Mouse (Mus musculus): Measurements from ENCODE around the gene Pex11b. TPM values are rescaled to one million over a fixed set of nuclear protein-coding genes. Genes with fewer than 3 reads are reported as not detected.
"Not testable (repeated sequence)": the region's sequence is repeated elsewhere in the genome, so short reads cannot be mapped to it uniquely, and the experiment has no call there.

Gene Pex11b
- polyA plus RNA-seq, 1 experiment from 2014 or later: 61.5 TPM

GRCm38 (mm10) chr3:96675690-96676089, 40.5 kb downstream of the Pex11b start:
- peaks cover 5% of the 10 kb centered on the region for H3K27me3 ChIP-seq (ENCODE audit: control insufficient read depth, insufficient read depth, low read length)
- no peak overlapping the region for H3K4me3 ChIP-seq (replicated peaks; ENCODE audit: low read depth, low read length)
- H3K9me3 ChIP-seq (ENCODE audit: control insufficient read depth, low read length): no peaks in the 10 kb centered on the region
- H3K36me3 ChIP-seq (ENCODE audit: control insufficient read depth, insufficient read depth, low read length): no peaks in the 10 kb centered on the region
- no peak overlapping the region for H3K27ac ChIP-seq (replicated peaks; ENCODE audit: low read depth, low read length)
- no peaks in the 10 kb centered on the region for H3K4me1 ChIP-seq (ENCODE audit: control insufficient read depth, insufficient read depth, low read length)
- H3K9ac ChIP-seq (replicated peaks; ENCODE audit: low read length): no peak overlapping the region
- 26% methylated on average over 3 of the region's 3 CpGs for WGBS
- ATAC-seq (ENCODE audit: low FRiP score, low TSS enrichment) (no peak), DNase-seq (no peak)
- no peak overlapping the region for H3K4me2 ChIP-seq (ENCODE audit: low read length)

DNA sequence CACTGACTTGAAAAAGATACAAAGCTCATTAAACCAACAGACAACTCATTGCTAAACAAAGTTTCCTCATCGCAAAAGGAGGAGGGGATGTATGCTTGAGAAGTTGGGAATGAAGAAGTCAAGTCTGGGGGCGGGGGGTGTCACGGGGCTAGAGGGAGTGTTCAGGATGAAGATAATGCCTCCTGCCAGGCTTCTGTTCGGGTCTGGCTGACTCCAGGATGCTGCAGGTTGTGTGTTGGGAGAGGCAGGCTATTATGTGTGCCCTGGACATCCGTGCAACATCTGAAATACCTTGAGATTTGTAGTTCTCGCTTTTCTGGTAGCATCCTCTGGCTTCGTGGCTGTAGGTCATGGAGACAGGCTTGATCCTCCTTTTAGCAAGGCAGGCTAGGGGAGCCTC, 43.3 kb downstream of the Pex11b start:
- Histone ChIP-seq H3K36me3 (ENCODE audit: control insufficient read depth, insufficient read depth, low read length) (no peaks in the 10 kb centered on the region), H3K27me3 (ENCODE audit: control insufficient read depth, insufficient read depth, low read length) (no peaks in the 10 kb centered on the region; the same call in 1 of the 2 replicates), H3K9me3 (ENCODE audit: control insufficient read depth, low read length) (no peaks in the 10 kb centered on the region), H3K27ac (replicated peaks; ENCODE audit: low read depth, low read length) (no peak overlapping the region), H3K4me3 (replicated peaks; ENCODE audit: low read depth, low read length) (no peak overlapping the region), H3K4me2 (ENCODE audit: low read length) (no peak overlapping the region), H3K9ac (replicated peaks; ENCODE audit: low read length) (no peak overlapping the region), H3K4me1 (ENCODE audit: control insufficient read depth, insufficient read depth, low read length) (no peaks in the 10 kb centered on the region)
- DNase-seq (no peak), ATAC-seq (ENCODE audit: low FRiP score, low TSS enrichment) (no peak)
- 56% methylated on average over 7 of the region's 7 CpGs for WGBS

DNA sequence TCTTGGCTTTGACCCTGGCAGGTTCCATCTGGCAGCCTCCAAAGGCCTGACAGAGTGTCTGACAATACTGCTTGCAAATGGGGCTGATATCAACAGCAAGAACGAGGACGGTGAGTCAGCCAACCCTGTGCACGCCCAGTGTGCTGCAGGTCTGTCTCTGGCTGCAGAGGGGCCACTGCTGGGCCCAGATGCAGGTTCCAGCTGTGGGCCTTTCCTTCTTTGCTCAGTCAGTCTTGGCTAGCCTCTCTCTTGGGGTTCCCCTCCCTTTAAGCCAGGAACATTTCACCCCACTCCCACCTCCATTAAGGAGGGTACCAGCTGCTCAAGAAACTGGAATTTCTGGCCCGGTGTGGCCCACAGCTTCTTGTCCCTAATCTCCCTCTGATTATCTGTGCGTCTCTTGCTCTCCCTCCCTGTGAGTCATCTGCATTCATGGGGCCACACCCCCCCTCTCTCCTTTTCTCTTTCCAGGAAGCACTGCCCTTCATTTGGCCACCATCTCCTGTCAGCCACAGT, 44.0 kb downstream of the Pex11b start:
- H3K36me3 ChIP-seq (ENCODE audit: control insufficient read depth, insufficient read depth, low read length): no peaks in the 10 kb centered on the region
- H3K4me1 ChIP-seq (ENCODE audit: control insufficient read depth, insufficient read depth, low read length): no peaks in the 10 kb centered on the region
- no peak overlapping the region for H3K4me2 ChIP-seq (ENCODE audit: low read length)
- no peaks in the 10 kb centered on the region; the same call in 1 of the 2 replicates for H3K27me3 ChIP-seq (ENCODE audit: control insufficient read depth, insufficient read depth, low read length)
- no peak overlapping the region for H3K4me3 ChIP-seq (replicated peaks; ENCODE audit: low read depth, low read length)
- 19% methylated on average over 5 of the region's 5 CpGs for WGBS
- ATAC-seq (ENCODE audit: low FRiP score, low TSS enrichment): no peak
- no peak overlapping the region for H3K27ac ChIP-seq (replicated peaks; ENCODE audit: low read depth, low read length)
- no peak for DNase-seq
- H3K9ac ChIP-seq (replicated peaks; ENCODE audit: low read length): no peak overlapping the region
- H3K9me3 ChIP-seq (ENCODE audit: control insufficient read depth, low read length): no peaks in the 10 kb centered on the region

- H3K9me3 ChIP-seq (ENCODE audit: control insufficient read depth, low read length): no peaks in the 10 kb centered on the region
- no peak overlapping the region for H3K4me3 ChIP-seq (replicated peaks; ENCODE audit: low read depth, low read length)
- H3K9ac ChIP-seq (replicated peaks; ENCODE audit: low read length): no peak overlapping the region
- H3K4me1 ChIP-seq (ENCODE audit: control insufficient read depth, insufficient read depth, low read length): no peaks in the 10 kb centered on the region
- H3K27me3 ChIP-seq (ENCODE audit: control insufficient read depth, insufficient read depth, low read length): no peaks in the 10 kb centered on the region; the same call in 1 of the 2 replicates
- DNase-seq (peak; percentile 40), ATAC-seq (ENCODE audit: low FRiP score, low TSS enrichment) (no peak)
- H3K27ac ChIP-seq (replicated peaks; ENCODE audit: low read depth, low read length): no peak overlapping the region
- no peaks in the 10 kb centered on the region for H3K36me3 ChIP-seq (ENCODE audit: control insufficient read depth, insufficient read depth, low read length)
- 19% methylated on average over 12 of the region's 12 CpGs for WGBS
- H3K4me2 ChIP-seq (ENCODE audit: low read length): no peak overlapping the region
Observed at GRCm38 (mm10) chr3:96680269-96680956, 45.2 kb downstream of the Pex11b start.

DNA sequence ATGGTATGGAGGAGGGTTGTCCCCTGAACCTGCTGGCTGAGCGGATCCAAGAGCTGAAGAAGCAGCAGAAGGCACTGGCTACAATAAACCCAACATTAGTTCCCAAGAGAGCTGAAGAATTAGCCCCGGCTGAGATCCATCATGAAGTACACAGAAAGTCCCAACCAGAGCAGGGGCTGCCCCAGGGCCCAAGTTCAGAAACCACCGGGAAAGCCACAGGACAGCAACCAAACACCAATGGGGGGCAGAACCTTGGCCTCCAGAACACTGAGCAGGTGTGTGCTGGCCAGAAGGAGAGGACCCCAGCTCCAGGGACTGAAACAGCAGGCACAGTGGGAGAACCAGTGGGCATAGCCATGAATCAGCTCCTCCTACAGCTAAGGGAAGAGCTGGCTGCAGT, 48.3 kb downstream of the Pex11b start:
- H3K9me3 ChIP-seq (ENCODE audit: control insufficient read depth, low read length): no peaks in the 10 kb centered on the region
- DNase-seq (no peak), ATAC-seq (ENCODE audit: low FRiP score, low TSS enrichment) (no peak)
- H3K4me1 ChIP-seq (ENCODE audit: control insufficient read depth, insufficient read depth, low read length): no peaks in the 10 kb centered on the region
- H3K36me3 ChIP-seq (ENCODE audit: control insufficient read depth, insufficient read depth, low read length): no peaks in the 10 kb centered on the region
- no peak overlapping the region for H3K4me3 ChIP-seq (replicated peaks; ENCODE audit: low read depth, low read length)
- no peaks in the 10 kb centered on the region; the same call in 1 of the 2 replicates for H3K27me3 ChIP-seq (ENCODE audit: control insufficient read depth, insufficient read depth, low read length)
- no peak overlapping the region for H3K4me2 ChIP-seq (ENCODE audit: low read length)
- H3K9ac ChIP-seq (replicated peaks; ENCODE audit: low read length): no peak overlapping the region
- H3K27ac ChIP-seq (replicated peaks; ENCODE audit: low read depth, low read length): no peak overlapping the region
- 86% methylated on average over 3 of the region's 3 CpGs for WGBS

- peak overlapping the region; percentile 35 for H3K4me2 ChIP-seq (ENCODE audit: low read length)
- no peak overlapping the region for H3K27ac ChIP-seq (replicated peaks; ENCODE audit: low read depth, low read length)
- DNase-seq (no peak), ATAC-seq (ENCODE audit: low FRiP score, low TSS enrichment) (no peak)
- no peak overlapping the region for H3K9ac ChIP-seq (replicated peaks; ENCODE audit: low read length)
- no peaks in the 10 kb centered on the region for H3K36me3 ChIP-seq (ENCODE audit: control insufficient read depth, insufficient read depth, low read length)
- no peaks in the 10 kb centered on the region for H3K9me3 ChIP-seq (ENCODE audit: control insufficient read depth, low read length)
- WGBS: 63% methylated on average over 17 of the region's 17 CpGs
- H3K4me3 ChIP-seq (replicated peaks; ENCODE audit: low read depth, low read length): no peak overlapping the region
- no peaks in the 10 kb centered on the region for H3K4me1 ChIP-seq (ENCODE audit: control insufficient read depth, insufficient read depth, low read length)
- H3K27me3 ChIP-seq (ENCODE audit: control insufficient read depth, insufficient read depth, low read length): no peaks in the 10 kb centered on the region; the same call in 1 of the 2 replicates
Observed at GRCm38 (mm10) chr3:96684151-96684821, 49.1 kb downstream of the Pex11b start.

- 0 out of 2 replicates have a peak overlapping the region, but pooled peaks have one; percentile 7 for H3K9ac ChIP-seq (replicated peaks; ENCODE audit: low read length)
- no peaks in the 10 kb centered on the region for H3K36me3 ChIP-seq (ENCODE audit: control insufficient read depth, insufficient read depth, low read length)
- 40% methylated on average over 28 of the region's 28 CpGs for WGBS
- DNase-seq (peak; percentile 26), ATAC-seq (ENCODE audit: low FRiP score, low TSS enrichment) (no peak)
- no peak overlapping the region for H3K4me3 ChIP-seq (replicated peaks; ENCODE audit: low read depth, low read length)
- no peak overlapping the region for H3K27ac ChIP-seq (replicated peaks; ENCODE audit: low read depth, low read length)
- peak overlapping the region; percentile 35 for H3K4me2 ChIP-seq (ENCODE audit: low read length)
- no peaks in the 10 kb centered on the region for H3K4me1 ChIP-seq (ENCODE audit: control insufficient read depth, insufficient read depth, low read length)
- H3K9me3 ChIP-seq (ENCODE audit: control insufficient read depth, low read length): no peaks in the 10 kb centered on the region
- H3K27me3 ChIP-seq (ENCODE audit: control insufficient read depth, insufficient read depth, low read length): no peaks in the 10 kb centered on the region; the same call in 1 of the 2 replicates
Observed at GRCm38 (mm10) chr3:96684822-96685156, 49.6 kb downstream of the Pex11b start.

DNA sequence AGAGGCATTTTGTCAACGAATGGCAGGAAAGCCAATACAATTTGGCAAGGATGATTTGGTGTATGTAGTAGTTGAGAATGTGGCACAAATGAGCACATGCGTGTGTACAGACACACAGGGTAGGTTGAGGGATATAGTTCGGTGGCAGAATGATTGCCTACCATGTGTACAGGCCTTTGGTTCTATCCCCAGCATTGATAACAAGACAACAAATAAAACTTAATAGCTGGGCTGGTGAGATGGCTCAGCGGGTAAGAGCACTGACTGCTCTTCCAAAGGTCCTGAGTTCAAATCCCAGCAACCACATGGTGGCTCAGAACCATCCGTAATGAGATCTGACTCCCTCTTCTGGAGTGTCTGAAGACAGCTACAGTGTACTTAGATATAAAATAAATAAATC, 50.9 kb downstream of the Pex11b start:
- H3K4me2 ChIP-seq (ENCODE audit: low read length); H3K4me1 ChIP-seq (ENCODE audit: control insufficient read depth, insufficient read depth, low read length); ATAC-seq (ENCODE audit: low FRiP score, low TSS enrichment); DNase-seq; H3K27me3 ChIP-seq (ENCODE audit: control insufficient read depth, insufficient read depth, low read length); H3K9me3 ChIP-seq (ENCODE audit: control insufficient read depth, low read length); H3K36me3 ChIP-seq (ENCODE audit: control insufficient read depth, insufficient read depth, low read length); H3K27ac ChIP-seq (replicated peaks; ENCODE audit: low read depth, low read length); H3K4me3 ChIP-seq (replicated peaks; ENCODE audit: low read depth, low read length); H3K9ac ChIP-seq (replicated peaks; ENCODE audit: low read length): not testable (repeated sequence)
- WGBS: 93% methylated on average over 5 of the region's 5 CpGs

DNA sequence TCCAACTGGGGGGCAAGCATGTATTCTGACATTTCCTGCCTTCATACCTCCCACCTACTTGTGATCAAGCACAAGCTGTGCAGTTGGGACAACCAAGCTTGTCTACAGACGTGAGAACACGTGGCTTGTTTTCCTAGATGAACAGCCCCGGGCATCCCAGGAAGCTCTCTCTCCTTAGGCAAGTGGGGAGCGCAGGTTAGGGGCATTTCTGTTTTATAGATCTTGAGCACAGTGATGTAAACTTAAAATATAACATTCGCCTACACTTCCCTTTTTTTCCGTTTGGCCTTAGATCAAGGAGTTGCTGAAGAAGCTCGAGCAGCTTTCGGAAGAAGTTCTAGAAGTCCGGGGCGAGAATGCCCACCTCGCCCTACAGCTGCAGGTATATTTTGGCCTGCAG, 53.7 kb downstream of the Pex11b start:
- no peaks in the 10 kb centered on the region for H3K9me3 ChIP-seq (ENCODE audit: control insufficient read depth, low read length)
- 89% methylated on average over 11 of the region's 11 CpGs for WGBS
- ATAC-seq (ENCODE audit: low FRiP score, low TSS enrichment): no peak

More for the DNA sequence above, 53.7 kb downstream of the Pex11b start:
- 0 out of 2 replicates have a peak, but pooled peaks cover 4% of the 10 kb centered on the region for H3K4me1 ChIP-seq (ENCODE audit: control insufficient read depth, insufficient read depth, low read length)
- no peak for DNase-seq
- H3K4me3 ChIP-seq (replicated peaks; ENCODE audit: low read depth, low read length): no peak overlapping the region
- H3K27me3 ChIP-seq (ENCODE audit: control insufficient read depth, insufficient read depth, low read length): no peaks in the 10 kb centered on the region
- no peak overlapping the region for H3K9ac ChIP-seq (replicated peaks; ENCODE audit: low read length)
- no peaks in the 10 kb centered on the region for H3K36me3 ChIP-seq (ENCODE audit: control insufficient read depth, insufficient read depth, low read length)
- H3K27ac ChIP-seq (replicated peaks; ENCODE audit: low read depth, low read length): no peak overlapping the region
- H3K4me2 ChIP-seq (ENCODE audit: low read length): no peak overlapping the region

Measured in midbrain, embryonic 14.5 days (tissue).